Mouse (Mus musculus) liver, embryonic 14.5 days (tissue): Measurements from ENCODE around the gene Pde4b. TPM values are rescaled to one million over a fixed set of nuclear protein-coding genes. Genes with fewer than 3 reads are reported as not detected.

Experiments used
- ATAC-seq: fragments of 200-750 bp; cut with Nextera tagmentation; 2 replicates; pipeline ENCODE4 v1.8.0; 2017; ENCODE audit warnings: moderate number of reproducible peaks, mild to moderate bottlenecking, moderate library complexity; ENCODE audit not compliant: insufficient read depth
- DNase-seq, 3 experiments: peaks; one replicate each; pipeline ENCODE4 v3.0.0-alpha.2; 2012 to 2013; ENCODE audit warnings: low read depth in 3 of 3, low spot score in 3 of 3
- H3K27ac ChIP-seq: fragments of 300-500 bp; sonication (generic); 2 replicates; pipeline ENCODE4 v1.5.1; 2014; ENCODE audit warnings: moderate library complexity, mild to moderate bottlenecking, control low read depth, inconsistent platforms
- H3K27me3 ChIP-seq: fragments of 300-500 bp; sonication (generic); 2 replicates; pipeline ENCODE4 v1.6.1; 2014; ENCODE audit warnings: mild to moderate bottlenecking, low read length, moderate library complexity; ENCODE audit not compliant: control insufficient read depth, insufficient read depth
- H3K36me3 ChIP-seq: fragments of 300-500 bp; sonication (generic); replicated peaks from 2 replicates; pipeline ENCODE4 v1.6.1; 2014; ENCODE audit warnings: low read depth; ENCODE audit not compliant: control insufficient read depth, insufficient read depth
- H3K4me1 ChIP-seq, 2 experiments: fragments of 200-500 bp in 1 of 2; fragments of 300-500 bp in 1 of 2; sonication (generic) in 1 of 2; replicated peaks; 2 replicates each; pipeline ENCODE4 v1.6.1; 2012 to 2014; ENCODE audit warnings: antibody characterized with exemption in 1 of 2, inconsistent platforms in 1 of 2, low read length in 1 of 2; ENCODE audit not compliant: control insufficient read depth in 2 of 2, insufficient read depth in 2 of 2
- H3K4me2 ChIP-seq: fragments of 300-500 bp; sonication (generic); 2 replicates; pipeline ENCODE4 v1.6.1; 2014; ENCODE audit warnings: low read depth, mild to moderate bottlenecking, control low read depth, moderate library complexity
- H3K4me3 ChIP-seq, 2 experiments: fragments of 200-500 bp in 1 of 2; fragments of 300-500 bp in 1 of 2; sonication (generic) in 1 of 2; 2 replicates each; pipeline ENCODE4 v1.5.1; 2012 to 2014; ENCODE audit warnings: low read depth in 2 of 2, low read length in 2 of 2, mild to moderate bottlenecking in 2 of 2, control low read depth in 1 of 2, inconsistent platforms in 1 of 2, moderate library complexity in 1 of 2; ENCODE audit not compliant: insufficient read depth in 1 of 2
- H3K9ac ChIP-seq: fragments of 300-500 bp; sonication (generic); replicated peaks from 2 replicates; pipeline ENCODE4 v1.6.1; 2014; ENCODE audit warnings: mild to moderate bottlenecking, control low read depth, moderate library complexity
- H3K9me3 ChIP-seq: fragments of 300-500 bp; sonication (generic); 2 replicates; pipeline ENCODE4 v1.6.1; 2016; ENCODE audit warnings: low read length, mixed read lengths; ENCODE audit not compliant: control insufficient read depth
- CTCF ChIP-seq: IDR thresholded peaks from 2 replicates; pipeline ENCODE4 v1.5.1; 2016; ENCODE audit warnings: antibody characterized with exemption, low read depth, control low read depth
- EP300 ChIP-seq: IDR thresholded peaks from 2 replicates; pipeline ENCODE4 v1.6.1; 2016; ENCODE audit warnings: antibody characterized with exemption, low read depth
- WGBS: fragments of 180-500 bp; shearing (Covaris S2); extraction: QIAGEN DNeasy Blood & Tissue Kit; methylation state at CpG from one replicate; pipeline ENCODE4 v1.1.7; 2014; ENCODE audit not compliant: insufficient replicate concordance; 5-methylcytosine and 5-hydroxymethylcytosine counted together
- polyA plus RNA-seq, 2 experiments: library from polyadenylated mRNA; depleted of rRNA in 1 of 2; stranded (reverse) in 1 of 2; unstranded in 1 of 2; fragments of >200 nt; fragmentation: Nextera tagmentation in 1 of 2; extraction: Ambion mirVana in 1 of 2; gene quantifications; 2 replicates each; pipeline versions ENCODE4 v1.2.1 to v1.2.3; 2012 to 2014

Pde4b gene
- polyA plus RNA-seq, 2 experiments, result 1.5 to 2.3 TPM

DNA sequence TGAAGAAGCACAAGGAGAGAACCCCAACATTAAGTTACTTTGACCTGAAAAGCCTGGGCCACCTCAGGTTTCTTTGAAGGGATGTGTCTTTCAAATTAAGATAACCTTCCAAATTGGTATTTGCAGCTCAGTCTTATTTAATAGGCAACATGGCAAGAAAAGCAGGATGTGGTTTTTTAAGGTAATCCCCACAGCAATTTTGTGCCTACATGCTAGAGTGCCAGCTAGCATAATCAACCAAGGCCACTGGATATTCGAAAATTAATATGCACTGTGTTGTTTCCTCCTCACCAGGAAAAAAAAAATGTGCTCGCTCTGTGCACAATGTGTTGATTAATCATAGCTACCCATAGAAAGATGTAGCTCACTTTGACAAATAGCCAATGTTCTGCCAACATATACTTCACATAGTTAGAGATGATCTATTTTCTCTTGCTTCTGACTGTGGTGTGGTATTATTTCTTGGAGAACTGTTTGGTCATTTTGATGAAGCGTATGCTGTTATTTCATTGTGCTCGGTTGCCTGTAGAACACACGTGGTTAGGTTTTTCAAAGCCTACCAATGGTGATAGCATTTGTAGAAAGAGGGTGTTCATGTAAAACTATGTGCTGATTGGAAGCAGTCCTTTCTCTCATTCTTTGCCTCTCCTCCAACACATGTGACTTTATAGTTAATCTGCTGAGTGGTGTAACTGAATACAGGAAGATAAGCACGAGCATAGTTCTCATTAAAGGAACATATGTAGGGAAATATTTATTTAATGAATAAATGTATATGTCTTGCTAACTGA lies 169.0 kb downstream of the Pde4b start:
- Histone ChIP-seq H3K9me3 (no peaks in the 10 kb centered on the region), H3K27me3 (no peaks in the 10 kb centered on the region), H3K27ac (no peak overlapping the region), H3K4me2 (no peak overlapping the region), H3K9ac (no peak overlapping the region), H3K4me3 (no peak overlapping the region), H3K36me3 (no peaks in the 10 kb centered on the region), H3K4me1 (no peaks in the 10 kb centered on the region; a peak in 1 of 4 replicates)
- DNase-seq (no peak), ATAC-seq (no peak)
- no peak for TF ChIP-seq EP300
- WGBS, result 56% methylated on average over 6 of the region's 6 CpGs

DNA sequence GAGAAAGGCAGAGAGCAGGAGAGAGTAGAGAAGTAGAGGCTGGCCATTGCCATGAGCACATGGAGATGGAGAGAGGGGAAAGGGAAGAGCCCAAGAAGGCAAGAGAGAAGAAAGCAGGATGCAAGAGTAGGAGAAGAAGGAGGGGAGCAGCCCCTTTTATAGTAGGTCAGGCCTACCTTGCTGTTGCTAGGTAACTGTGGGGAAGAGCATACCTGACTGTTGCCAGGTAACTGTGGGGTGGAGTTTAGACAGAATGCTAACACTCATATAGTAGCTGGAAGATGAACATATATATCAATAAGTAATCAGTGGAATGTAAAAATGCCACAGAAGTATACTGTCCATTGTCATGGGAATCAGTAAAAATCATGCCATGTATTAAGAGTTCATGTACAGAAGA lies 172.9 kb downstream of the Pde4b start:
- no peak for DNase-seq
- Histone ChIP-seq H3K27ac (no peak overlapping the region), H3K9ac (no peak overlapping the region), H3K36me3 (no peaks in the 10 kb centered on the region), H3K4me1 (no peaks in the 10 kb centered on the region), H3K27me3 (no peaks in the 10 kb centered on the region), H3K4me3 (no peak overlapping the region), H3K4me2 (no peak overlapping the region), H3K9me3 (no peaks in the 10 kb centered on the region)
- no peak for ATAC-seq
- TF ChIP-seq CTCF, result no peak
- no peak for TF ChIP-seq EP300

DNA sequence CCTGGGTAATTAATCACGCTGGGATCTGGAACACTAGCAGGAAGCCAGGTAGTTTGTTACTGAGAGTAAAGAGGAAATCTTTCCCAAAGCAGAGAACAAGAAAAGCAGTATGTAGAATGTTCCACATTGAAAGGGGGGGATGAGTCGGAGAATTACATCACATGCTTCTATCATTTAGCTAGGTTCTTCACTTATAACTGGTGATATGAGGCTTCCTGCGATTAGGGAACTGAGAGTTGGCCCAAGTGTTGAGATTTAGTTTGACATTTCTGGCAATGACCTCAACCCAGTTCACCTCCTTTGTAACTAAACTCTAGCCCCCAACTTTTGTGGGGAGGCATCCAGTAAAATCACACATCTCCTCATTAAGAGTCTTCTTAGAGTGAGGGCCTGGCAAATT lies 185.0 kb downstream of the Pde4b start:
- no peak overlapping the region for H3K4me2 ChIP-seq

GRCm38 (mm10) chr4:102272749-102273148 lies 185.4 kb downstream of the Pde4b start:
- Histone ChIP-seq H3K36me3 (no peaks in the 10 kb centered on the region), H3K4me3 (no peak overlapping the region), H3K27me3 (no peaks in the 10 kb centered on the region), H3K27ac (no peak overlapping the region), H3K4me2 (no peak overlapping the region), H3K9ac (no peak overlapping the region), H3K9me3 (no peaks in the 10 kb centered on the region), H3K4me1 (no peaks in the 10 kb centered on the region)
- DNase-seq (no peak), ATAC-seq (no peak)
- 41% methylated on average over 4 of the region's 4 CpGs for WGBS
- TF ChIP-seq CTCF (no peak), EP300 (no peak)

More for the DNA sequence above, 185.0 kb downstream of the Pde4b start:
- Histone ChIP-seq H3K9me3 (no peaks in the 10 kb centered on the region), H3K4me3 (no peak overlapping the region), H3K36me3 (no peaks in the 10 kb centered on the region), H3K27ac (no peak overlapping the region), H3K9ac (no peak overlapping the region), H3K4me1 (no peaks in the 10 kb centered on the region), H3K27me3 (no peaks in the 10 kb centered on the region)
- TF ChIP-seq CTCF, result no peak
- no peak for TF ChIP-seq EP300
- DNase-seq (no peak), ATAC-seq (no peak)
- 56% methylated on average over 3 of the region's 3 CpGs for WGBS

GRCm38 (mm10) chr4:102275716-102276115 lies 188.4 kb downstream of the Pde4b start:
- no peak overlapping the region for H3K4me3 ChIP-seq
- H3K4me2 ChIP-seq, result no peak overlapping the region
- DNase-seq (no peak), ATAC-seq (no peak)
- WGBS, result 54% methylated on average over 4 of the region's 4 CpGs
- no peak overlapping the region for H3K9ac ChIP-seq
- no peak for TF ChIP-seq CTCF
- no peak for TF ChIP-seq EP300
- no peak overlapping the region for H3K27ac ChIP-seq
- no peaks in the 10 kb centered on the region for H3K4me1 ChIP-seq
- no peaks in the 10 kb centered on the region for H3K27me3 ChIP-seq
- H3K36me3 ChIP-seq, result no peaks in the 10 kb centered on the region
- no peaks in the 10 kb centered on the region for H3K9me3 ChIP-seq
